ENCODE assay signal across 8 mouse cellular contexts in the genomic region with DNA sequence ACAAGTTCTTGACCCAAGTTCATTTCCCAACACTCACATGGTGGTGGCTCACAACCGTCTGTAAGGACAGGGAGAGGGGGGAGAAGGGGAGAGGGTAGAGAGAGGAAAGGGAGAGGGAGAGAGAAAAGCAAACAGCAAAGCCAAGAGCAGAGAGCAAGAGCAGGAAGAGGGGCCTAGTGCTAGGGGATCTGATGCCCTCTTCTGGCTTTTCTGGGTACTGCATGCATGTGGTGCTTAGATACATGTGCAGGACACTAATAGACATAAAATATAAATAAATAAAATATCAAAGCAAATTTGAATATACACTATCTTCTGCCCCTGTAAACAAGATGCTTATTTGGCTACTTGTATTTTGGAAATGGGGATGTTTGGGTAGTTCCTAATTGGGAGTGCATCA.
DNase-seq lines count a peak whose midpoint lies in the region; ATAC-seq and TF ChIP-seq lines count a peak whose summit lies in the region.

No protein-coding gene starts in this region.

- H3K4me2 ChIP-seq in heart, embryonic 12.5 days: no peak overlapping the region

- no peak for ATAC-seq in heart, embryonic 12.5 days (ENCODE audit: insufficient number of reproducible peaks, low FRiP score)
- peak; percentile 86 for ATAC-seq in megakaryocyte-erythroid progenitor cell, adult 5-6 weeks (replicated peaks; ENCODE audit: low FRiP score, low TSS enrichment, poor library complexity, severe bottlenecking)

- H3K27ac ChIP-seq in heart, adult 2 months: no peak overlapping the region
- H3K27ac ChIP-seq in heart, embryonic 12.5 days (ENCODE audit: poor library complexity, severe bottlenecking): no peak overlapping the region
- no peak overlapping the region for H3K27ac ChIP-seq in embryonic facial prominence, embryonic 10.5 days (replicated peaks)
- no peak overlapping the region for H3K27ac ChIP-seq in layer of hippocampus, adult 2 months

- H3K79me2 ChIP-seq in heart, adult 2 months (replicated peaks; ENCODE audit: control insufficient read depth, insufficient read depth, low read length): no peaks in the 10 kb centered on the region

- H3K27me3 ChIP-seq in heart, adult 2 months (ENCODE audit: control insufficient read depth, insufficient read depth, low read length): no peaks in the 10 kb centered on the region
- no peaks in the 10 kb centered on the region for H3K27me3 ChIP-seq in heart, embryonic 12.5 days (replicated peaks)
- H3K27me3 ChIP-seq in embryonic facial prominence, embryonic 10.5 days (replicated peaks; ENCODE audit: low read depth, poor library complexity, severe bottlenecking): peaks cover 52% of the 10 kb centered on the region; the same call in 1 of the 2 replicates

- H3K36me3 ChIP-seq in heart, adult 2 months (ENCODE audit: control insufficient read depth, insufficient read depth, low read length): no peaks in the 10 kb centered on the region
- no peaks in the 10 kb centered on the region for H3K36me3 ChIP-seq in heart, embryonic 12.5 days
- H3K36me3 ChIP-seq in embryonic facial prominence, embryonic 10.5 days (replicated peaks): no peaks in the 10 kb centered on the region

- WGBS in heart, adult 2 months: 35% methylated on average over 1 of the region's 1 CpGs
- 15% methylated on average over 1 of the region's 1 CpGs for WGBS in heart, embryonic 12.5 days
- 17% methylated on average over 1 of the region's 1 CpGs for WGBS in embryonic facial prominence, embryonic 10.5 days

- TF ChIP-seq CTCF in heart, adult 2 months (IDR thresholded peaks at IDR 0.05): peak; percentile 67
- TF ChIP-seq CTCF in layer of hippocampus, adult 2 months (conservative IDR thresholded peaks at IDR 0.05): peak; percentile 77

- no peak for TF ChIP-seq POLR2A in heart, adult 2 months (IDR thresholded peaks at IDR 0.05; ENCODE audit: insufficient read depth, low read depth, low read length)

- H3K9ac ChIP-seq in heart, adult 2 months (ENCODE audit: low read depth, low read length): no peak overlapping the region
- H3K9ac ChIP-seq in heart, embryonic 12.5 days: no peak overlapping the region

- no peaks in the 10 kb centered on the region for H3K4me1 ChIP-seq in heart, adult 2 months (ENCODE audit: control insufficient read depth, insufficient read depth, low read length)
- no peaks in the 10 kb centered on the region for H3K4me1 ChIP-seq in heart, embryonic 12.5 days (replicated peaks)
- no peaks in the 10 kb centered on the region for H3K4me1 ChIP-seq in embryonic facial prominence, embryonic 10.5 days

- no peak for TF ChIP-seq EP300 in heart, adult 2 months (IDR thresholded peaks at IDR 0.05; ENCODE audit: insufficient read depth, low read depth, low read length)

- DNase-seq in heart, adult 2 months: peak; percentile 2 to 24
- DNase-seq in B cell, adult 2 months: peak; percentile 60 to 64
- DNase-seq in adrenal gland, adult 2 months: peak; percentile 27
- peak; percentile 53 for DNase-seq in embryonic facial prominence, embryonic 10.5 days (ENCODE audit: low spot score)
- peak in 1 of 2 experiments; percentile 45 for DNase-seq in layer of hippocampus, adult 2 months (ENCODE audit: low spot score in 2 of 2)
- peak; percentile 3 for DNase-seq in testis, postnatal 14 days (ENCODE audit: low spot score)

- intact Hi-C loops in heart, adult 2 months (cut with DNase I): no loop called here

- no peaks in the 10 kb centered on the region for H3K9me3 ChIP-seq in heart, embryonic 12.5 days (replicated peaks)
- no peaks in the 10 kb centered on the region for H3K9me3 ChIP-seq in embryonic facial prominence, embryonic 10.5 days

- no peak overlapping the region for H3K4me3 ChIP-seq in heart, adult 2 months
- H3K4me3 ChIP-seq in heart, embryonic 12.5 days: no peak overlapping the region
- no peak overlapping the region for H3K4me3 ChIP-seq in embryonic facial prominence, embryonic 10.5 days
- H3K4me3 ChIP-seq in layer of hippocampus, adult 2 months: no peak overlapping the region
